Mouse (Mus musculus) pancreas, adult 10 weeks (tissue): ENCODE results near the gene Ncf2. TPM values are rescaled to one million over a fixed set of nuclear protein-coding genes. Genes with fewer than 3 reads are reported as not detected.

Experiments
- polyA plus RNA-seq: library from polyadenylated mRNA; stranded (reverse); fragments of 350-450 nt; fragmentation: Illumina TruSeq; extraction: RNeasy Lipid Tissue Mini Kit (QIAGEN cat#74804); gene quantifications from one replicate; pipeline ENCODE4 v1.2.3, GENCODE M21; 2015; ENCODE audit warnings: low read depth, low replicate concordance; ENCODE audit not compliant: insufficient read depth

Ncf2 gene
- polyA plus RNA-seq, result 1.3 TPM

GRCm38 (mm10) chr1:152799897-152800296 is at the start of gene Ncf2:
Gene Ncf2 (plus strand): TSS chr1:152800194.

GRCm38 (mm10) chr1:152750312-152750965 is 49.6 kb upstream of the Ncf2 start, which contains the start of gene Apobec4:
Gene Apobec4 (plus strand): TSS chr1:152750551.

GRCm38 (mm10) chr1:152766032-152766772 is 33.8 kb upstream of the Ncf2 start, which contains the start of the genes Rgl1 and Arpc5:
Gene Rgl1 (minus strand): TSS chr1:152766351.
Gene Arpc5 (plus strand): TSS chr1:152766542.

Other genes with a start within 250 kb of the Ncf2 start
- not detected for gene Apobec4, start 49.6 kb upstream of the Ncf2 start, polyA plus RNA-seq
- gene Rgl1, start 33.8 kb upstream of the Ncf2 start, polyA plus RNA-seq, result 9.5 TPM
- gene Arpc5, start 33.7 kb upstream of the Ncf2 start, polyA plus RNA-seq, result 34.9 TPM
- gene Smg7, start 102.5 kb downstream of the Ncf2 start, polyA plus RNA-seq, result 11.8 TPM
- gene Nmnat2, start 154.8 kb downstream of the Ncf2 start, polyA plus RNA-seq, result 0.98 TPM